ENCODE assay signal across 17 mouse cellular contexts in genomic region chr9:94607750-94608106, GRCm38 (mm10).
A peak's percentile ranks its signal among the peaks of the same experiment; 100 is the strongest.
DNase-seq lines count a peak whose midpoint lies in the region; ATAC-seq and TF ChIP-seq lines count a peak whose summit lies in the region.
"Had no signal": no experiment of that assay in that cellular context is flagged by ENCODE, and none has a peak within 500 bp of the region (broad histone marks: within the 10 kb centered on the region; RNA-seq: fewer than 3 reads in every experiment).

No protein-coding gene starts in this region.

- peak; percentile 66; the same call in 1 of the 2 replicates for ATAC-seq in lung, embryonic 14.5 days (ENCODE audit: insufficient read depth)
- peak; percentile 26 for ATAC-seq in activated CD4-positive, CD25-positive, alpha-beta regulatory T cell, adult 4 months
- no peak for ATAC-seq in hindbrain, embryonic 14.5 days (ENCODE audit: low FRiP score)
- ATAC-seq: forebrain, embryonic 15.5 days; lung, postnatal 0 days had no signal

- no peaks in the 10 kb centered on the region for H3K9me3 ChIP-seq in lung, embryonic 14.5 days (ENCODE audit: low read depth, low read length)
- H3K9me3 ChIP-seq in hindbrain, embryonic 14.5 days (ENCODE audit: control insufficient read depth, low read length) = no peaks in the 10 kb centered on the region
- H3K9me3 ChIP-seq: forebrain, embryonic 15.5 days; hindbrain, embryonic 15.5 days; limb, embryonic 12.5 days had no signal

- no peak for TF ChIP-seq POLR2A in olfactory bulb, adult 2 months (IDR thresholded peaks at IDR 0.05; ENCODE audit: insufficient read depth, low read depth, low read length)

- WGBS in lung, embryonic 14.5 days = 14% methylated on average over 2 of the region's 2 CpGs
- 65% methylated on average over 2 of the region's 2 CpGs for WGBS in olfactory bulb, adult 2 months
- 84% methylated on average over 2 of the region's 2 CpGs for WGBS in hindbrain, embryonic 14.5 days

- no peak overlapping the region for H3K4me3 ChIP-seq in lung, embryonic 14.5 days (ENCODE audit: low read depth, low read length)
- no peak overlapping the region for H3K4me3 ChIP-seq in olfactory bulb, adult 2 months (ENCODE audit: insufficient read depth, low read depth, low read length)
- no peak overlapping the region for H3K4me3 ChIP-seq in hindbrain, embryonic 14.5 days (replicated peaks; ENCODE audit: low read length)
- H3K4me3 ChIP-seq: forebrain, embryonic 15.5 days; hindbrain, embryonic 15.5 days; limb, embryonic 12.5 days had no signal

- DNase-seq in lung, embryonic 14.5 days = peak; percentile 23
- no peak for DNase-seq in lung, postnatal 10 days
- peak; percentile 55 for DNase-seq in gonadal fat pad, adult 2 months (ENCODE audit: low read depth)
- DNase-seq in hindbrain, embryonic 14.5 days (ENCODE audit: low spot score) = no peak
- no peak for DNase-seq in heart, adult 8-10 months (ENCODE audit: low spot score)
- DNase-seq: cerebellum, postnatal 10 days; heart, adult 18-20 months; kidney, adult 9 months; right cerebral cortex, adult 18-20 months; spleen, adult 18-20 months had no signal

- H3K27me3 ChIP-seq in lung, embryonic 14.5 days (ENCODE audit: insufficient read depth, low read length) = no peaks in the 10 kb centered on the region
- no peaks in the 10 kb centered on the region for H3K27me3 ChIP-seq in hindbrain, embryonic 14.5 days (ENCODE audit: control insufficient read depth, insufficient read depth, low read length)
- H3K27me3 ChIP-seq: CH12.LX; forebrain, embryonic 15.5 days; hindbrain, embryonic 15.5 days; limb, embryonic 12.5 days had no signal

- H3K4me2 ChIP-seq in lung, embryonic 14.5 days = no peak overlapping the region
- no peak overlapping the region for H3K4me2 ChIP-seq in hindbrain, embryonic 14.5 days (replicated peaks)
- H3K4me2 ChIP-seq: forebrain, embryonic 15.5 days; hindbrain, embryonic 15.5 days; limb, embryonic 12.5 days had no signal

- no peak overlapping the region for H3K27ac ChIP-seq in lung, embryonic 14.5 days (ENCODE audit: low read depth)
- peak overlapping the region; percentile 73; the same call in 1 of the 2 replicates for H3K27ac ChIP-seq in olfactory bulb, adult 2 months (ENCODE audit: insufficient read depth, low read depth, low read length)
- no peak overlapping the region for H3K27ac ChIP-seq in hindbrain, embryonic 14.5 days
- H3K27ac ChIP-seq: forebrain, embryonic 15.5 days; hindbrain, embryonic 15.5 days; limb, embryonic 12.5 days had no signal

- H3K36me3 ChIP-seq in lung, embryonic 14.5 days (ENCODE audit: insufficient read depth) = no peaks in the 10 kb centered on the region
- H3K36me3 ChIP-seq in hindbrain, embryonic 14.5 days (replicated peaks; ENCODE audit: control insufficient read depth, insufficient read depth) = no peaks in the 10 kb centered on the region
- H3K36me3 ChIP-seq: forebrain, embryonic 15.5 days; hindbrain, embryonic 15.5 days; limb, embryonic 12.5 days had no signal

- H3K9ac ChIP-seq in lung, embryonic 14.5 days = no peak overlapping the region
- no peak overlapping the region for H3K9ac ChIP-seq in hindbrain, embryonic 14.5 days
- H3K9ac ChIP-seq: forebrain, embryonic 15.5 days; hindbrain, embryonic 15.5 days; limb, embryonic 12.5 days had no signal

- H3K4me1 ChIP-seq in lung, embryonic 14.5 days (ENCODE audit: insufficient read depth) = no peaks in the 10 kb centered on the region
- H3K4me1 ChIP-seq in olfactory bulb, adult 2 months (ENCODE audit: control insufficient read depth, insufficient read depth, low read length) = peaks cover 5% of the 10 kb centered on the region
- H3K4me1 ChIP-seq in hindbrain, embryonic 14.5 days (replicated peaks; ENCODE audit: control insufficient read depth, insufficient read depth, low read length) = peaks cover 8% of the 10 kb centered on the region; the same call in 1 of the 2 replicates

- TF ChIP-seq CTCF in lung, embryonic 14.5 days (IDR thresholded peaks at IDR 0.05; ENCODE audit: low read depth) = no peak
- TF ChIP-seq CTCF in olfactory bulb, adult 2 months (IDR thresholded peaks at IDR 0.05; ENCODE audit: insufficient read depth, low read depth, low read length) = no peak

Comparison
In these comparisons a context has a peak if more than half of its experiments do, and no peak if none do; other contexts are left out.
1. DNase-seq: peak in lung, embryonic 14.5 days (single experiment) and gonadal fat pad, adult 2 months (single experiment); none in lung, postnatal 10 days (single experiment), hindbrain, embryonic 14.5 days (single experiment) and heart, adult 8-10 months (single experiment).